Mouse (Mus musculus): ENCODE results near the gene Cacna1e. TPM values are rescaled to one million over a fixed set of nuclear protein-coding genes. Genes with fewer than 3 reads are reported as not detected.

The Cacna1e gene
- polyA plus RNA-seq, 1 experiment from 2014 or later: 2.3 TPM

DNA sequence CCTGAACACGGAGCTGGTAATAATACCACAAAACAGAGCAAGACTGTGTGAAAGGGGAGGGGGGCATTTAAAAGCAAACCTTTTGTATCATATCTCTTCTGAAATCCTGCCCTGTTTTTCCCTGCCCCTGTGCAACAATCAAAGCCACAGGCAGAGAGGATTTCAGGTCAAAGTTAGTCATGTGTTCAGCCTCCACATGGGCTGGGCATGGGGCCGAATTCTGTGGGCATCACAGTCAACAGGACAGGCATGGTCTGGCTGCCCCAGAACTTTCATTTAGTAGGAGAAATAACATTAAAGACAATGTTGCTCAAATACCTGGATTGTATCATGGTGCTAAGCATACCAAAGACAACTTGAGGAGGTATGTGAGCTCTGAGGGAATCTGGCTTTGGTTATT is 278.7 kb downstream of the Cacna1e start:
- 89% methylated on average over 2 of the region's 2 CpGs for WGBS
- no peaks in the 10 kb centered on the region for H3K27me3 ChIP-seq (ENCODE audit: control insufficient read depth, insufficient read depth, low read length)
- no peaks in the 10 kb centered on the region for H3K9me3 ChIP-seq (ENCODE audit: control insufficient read depth, low read depth, low read length)
- H3K27ac ChIP-seq (ENCODE audit: low read length): no peak overlapping the region
- no peak for ATAC-seq (ENCODE audit: insufficient number of reproducible peaks, insufficient read depth, low FRiP score, low read depth)
- H3K4me2 ChIP-seq (replicated peaks; ENCODE audit: low read depth, low read length): no peak overlapping the region
- H3K36me3 ChIP-seq (ENCODE audit: control insufficient read depth, insufficient read depth, low read length): no peaks in the 10 kb centered on the region
- no peak overlapping the region for H3K9ac ChIP-seq (replicated peaks; ENCODE audit: low read depth, low read length)
- no peaks in the 10 kb centered on the region for H3K4me1 ChIP-seq (ENCODE audit: control insufficient read depth, insufficient read depth, low read length)
- no peak overlapping the region for H3K4me3 ChIP-seq (ENCODE audit: low read depth, low read length)

DNA sequence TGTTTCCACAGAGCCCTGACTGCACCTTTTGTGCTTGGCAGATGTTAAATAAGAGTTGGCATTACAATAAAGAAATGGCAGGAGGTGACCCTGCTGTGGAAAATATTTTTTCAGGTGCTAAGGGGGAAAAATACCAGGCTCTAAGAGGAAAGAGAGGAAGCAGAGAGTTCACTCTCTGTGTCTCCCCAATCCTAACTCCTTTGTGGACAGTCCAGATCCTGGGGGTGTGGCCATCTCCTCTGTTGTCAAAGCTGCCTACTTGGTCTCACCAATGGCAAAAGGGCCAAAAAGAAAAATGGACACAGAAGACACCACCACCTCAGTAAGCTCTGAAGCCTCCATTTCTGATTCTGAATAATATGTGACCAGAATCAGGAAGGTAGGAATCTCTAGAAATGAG is 280.5 kb downstream of the Cacna1e start:
- Histone ChIP-seq H3K4me3 (ENCODE audit: low read depth, low read length) (no peak overlapping the region), H3K27ac (ENCODE audit: low read length) (no peak overlapping the region)
- no peak for ATAC-seq (ENCODE audit: insufficient number of reproducible peaks, insufficient read depth, low FRiP score, low read depth)

DNA sequence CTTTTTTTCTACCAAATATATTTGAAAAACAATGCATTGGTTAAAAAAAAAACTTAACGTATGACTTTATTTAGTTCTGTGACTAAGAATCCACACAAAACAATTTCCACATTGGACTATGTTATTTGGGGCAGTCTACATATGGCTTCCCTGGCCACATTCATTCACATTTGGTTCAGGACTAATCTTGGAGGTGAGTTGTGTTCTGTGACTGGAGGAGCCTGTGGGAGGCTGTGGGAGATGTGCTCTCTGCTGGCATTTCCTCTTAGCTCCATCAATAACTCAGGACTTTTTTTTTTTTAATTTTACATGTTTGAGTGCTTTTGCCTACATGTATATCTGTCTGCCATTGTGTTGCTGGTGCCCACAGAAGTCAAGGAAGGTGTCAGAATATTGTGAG is 281.8 kb downstream of the Cacna1e start:
- Histone ChIP-seq H3K9me3 (ENCODE audit: control insufficient read depth, low read depth, low read length) (no peaks in the 10 kb centered on the region), H3K9ac (replicated peaks; ENCODE audit: low read depth, low read length) (no peak overlapping the region), H3K36me3 (ENCODE audit: control insufficient read depth, insufficient read depth, low read length) (no peaks in the 10 kb centered on the region), H3K27me3 (ENCODE audit: control insufficient read depth, insufficient read depth, low read length) (no peaks in the 10 kb centered on the region), H3K4me1 (ENCODE audit: control insufficient read depth, insufficient read depth, low read length) (no peaks in the 10 kb centered on the region), H3K27ac (ENCODE audit: low read length) (no peak overlapping the region), H3K4me3 (ENCODE audit: low read depth, low read length) (no peak overlapping the region), H3K4me2 (replicated peaks; ENCODE audit: low read depth, low read length) (no peak overlapping the region)
- ATAC-seq (ENCODE audit: insufficient number of reproducible peaks, insufficient read depth, low FRiP score, low read depth): no peak
- 89% methylated on average over 1 of the region's 1 CpGs for WGBS

More for the DNA sequence above, 280.5 kb downstream of the Cacna1e start:
- Histone ChIP-seq H3K9me3 (ENCODE audit: control insufficient read depth, low read depth, low read length) (no peaks in the 10 kb centered on the region), H3K4me2 (replicated peaks; ENCODE audit: low read depth, low read length) (no peak overlapping the region), H3K4me1 (ENCODE audit: control insufficient read depth, insufficient read depth, low read length) (no peaks in the 10 kb centered on the region), H3K27me3 (ENCODE audit: control insufficient read depth, insufficient read depth, low read length) (no peaks in the 10 kb centered on the region), H3K9ac (replicated peaks; ENCODE audit: low read depth, low read length) (no peak overlapping the region), H3K36me3 (ENCODE audit: control insufficient read depth, insufficient read depth, low read length) (no peaks in the 10 kb centered on the region)

GRCm38 (mm10) chr1:154582516-154582915 is 301.8 kb downstream of the Cacna1e start:
- H3K9ac ChIP-seq (replicated peaks; ENCODE audit: low read depth, low read length): no peak overlapping the region
- no peaks in the 10 kb centered on the region for H3K4me1 ChIP-seq (ENCODE audit: control insufficient read depth, insufficient read depth, low read length)
- H3K4me3 ChIP-seq (ENCODE audit: low read depth, low read length): no peak overlapping the region
- no peaks in the 10 kb centered on the region for H3K36me3 ChIP-seq (ENCODE audit: control insufficient read depth, insufficient read depth, low read length)
- H3K27me3 ChIP-seq (ENCODE audit: control insufficient read depth, insufficient read depth, low read length): no peaks in the 10 kb centered on the region
- no peak overlapping the region for H3K4me2 ChIP-seq (replicated peaks; ENCODE audit: low read depth, low read length)
- H3K27ac ChIP-seq (ENCODE audit: low read length): no peak overlapping the region
- H3K9me3 ChIP-seq (ENCODE audit: control insufficient read depth, low read depth, low read length): no peaks in the 10 kb centered on the region
- ATAC-seq (ENCODE audit: insufficient number of reproducible peaks, insufficient read depth, low FRiP score, low read depth): no peak
- WGBS: 82% methylated on average over 3 of the region's 3 CpGs

- H3K4me1 ChIP-seq (ENCODE audit: control insufficient read depth, insufficient read depth, low read length): no peaks in the 10 kb centered on the region
- H3K27ac ChIP-seq (ENCODE audit: low read length): no peak overlapping the region
- ATAC-seq (ENCODE audit: insufficient number of reproducible peaks, insufficient read depth, low FRiP score, low read depth): no peak
- no peak overlapping the region for H3K4me2 ChIP-seq (replicated peaks; ENCODE audit: low read depth, low read length)
- no peaks in the 10 kb centered on the region for H3K27me3 ChIP-seq (ENCODE audit: control insufficient read depth, insufficient read depth, low read length)
- H3K36me3 ChIP-seq (ENCODE audit: control insufficient read depth, insufficient read depth, low read length): no peaks in the 10 kb centered on the region
- no peak overlapping the region for H3K9ac ChIP-seq (replicated peaks; ENCODE audit: low read depth, low read length)
- no peak overlapping the region for H3K4me3 ChIP-seq (ENCODE audit: low read depth, low read length)
- 79% methylated on average over 2 of the region's 2 CpGs for WGBS
- H3K9me3 ChIP-seq (ENCODE audit: control insufficient read depth, low read depth, low read length): no peaks in the 10 kb centered on the region
Observed at GRCm38 (mm10) chr1:154579929-154580328, 304.4 kb downstream of the Cacna1e start.

- H3K36me3 ChIP-seq (ENCODE audit: control insufficient read depth, insufficient read depth, low read length): no peaks in the 10 kb centered on the region
- no peak overlapping the region for H3K9ac ChIP-seq (replicated peaks; ENCODE audit: low read depth, low read length)
- no peak for ATAC-seq (ENCODE audit: insufficient number of reproducible peaks, insufficient read depth, low FRiP score, low read depth)
- H3K9me3 ChIP-seq (ENCODE audit: control insufficient read depth, low read depth, low read length): no peaks in the 10 kb centered on the region
- H3K4me3 ChIP-seq (ENCODE audit: low read depth, low read length): no peak overlapping the region
- H3K4me2 ChIP-seq (replicated peaks; ENCODE audit: low read depth, low read length): no peak overlapping the region
- no peak overlapping the region for H3K27ac ChIP-seq (ENCODE audit: low read length)
- 84% methylated on average over 4 of the region's 4 CpGs for WGBS
- no peaks in the 10 kb centered on the region for H3K27me3 ChIP-seq (ENCODE audit: control insufficient read depth, insufficient read depth, low read length)
- H3K4me1 ChIP-seq (ENCODE audit: control insufficient read depth, insufficient read depth, low read length): no peaks in the 10 kb centered on the region
Observed at GRCm38 (mm10) chr1:154578748-154579147, 305.6 kb downstream of the Cacna1e start.

GRCm38 (mm10) chr1:154576418-154576817 is 307.9 kb downstream of the Cacna1e start:
- no peak overlapping the region for H3K4me2 ChIP-seq (replicated peaks; ENCODE audit: low read depth, low read length)
- H3K36me3 ChIP-seq (ENCODE audit: control insufficient read depth, insufficient read depth, low read length): no peaks in the 10 kb centered on the region
- no peak overlapping the region for H3K4me3 ChIP-seq (ENCODE audit: low read depth, low read length)
- H3K4me1 ChIP-seq (ENCODE audit: control insufficient read depth, insufficient read depth, low read length): no peaks in the 10 kb centered on the region
- H3K9me3 ChIP-seq (ENCODE audit: control insufficient read depth, low read depth, low read length): no peaks in the 10 kb centered on the region
- H3K27me3 ChIP-seq (ENCODE audit: control insufficient read depth, insufficient read depth, low read length): no peaks in the 10 kb centered on the region
- H3K27ac ChIP-seq (ENCODE audit: low read length): no peak overlapping the region
- no peak for ATAC-seq (ENCODE audit: insufficient number of reproducible peaks, insufficient read depth, low FRiP score, low read depth)
- 59% methylated on average over 2 of the region's 2 CpGs for WGBS
- no peak overlapping the region for H3K9ac ChIP-seq (replicated peaks; ENCODE audit: low read depth, low read length)

DNA sequence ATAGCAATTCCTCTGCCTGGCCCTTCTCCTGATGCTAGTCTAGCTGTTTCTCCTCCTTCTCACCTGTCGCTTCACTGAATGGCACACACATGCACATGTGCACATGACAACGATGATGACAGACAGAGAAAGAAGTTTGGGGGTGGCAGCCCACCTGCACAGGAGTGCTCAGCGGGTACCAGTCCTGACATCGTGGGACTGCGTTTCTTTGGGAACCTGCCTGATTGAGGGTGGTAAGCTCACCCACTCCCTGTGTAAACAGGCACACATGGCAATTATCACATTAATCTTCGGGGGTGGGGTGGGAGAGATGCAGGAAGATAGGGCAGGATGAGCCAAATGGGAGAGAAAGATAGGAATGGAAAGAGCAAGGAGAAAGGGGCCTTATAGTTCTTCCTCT is 318.3 kb downstream of the Cacna1e start:
- H3K4me3 ChIP-seq (ENCODE audit: low read depth, low read length): no peak overlapping the region
- no peak overlapping the region for H3K4me2 ChIP-seq (replicated peaks; ENCODE audit: low read depth, low read length)
- H3K4me1 ChIP-seq (ENCODE audit: control insufficient read depth, insufficient read depth, low read length): no peaks in the 10 kb centered on the region
- 75% methylated on average over 6 of the region's 6 CpGs for WGBS
- H3K9ac ChIP-seq (replicated peaks; ENCODE audit: low read depth, low read length): no peak overlapping the region
- no peaks in the 10 kb centered on the region for H3K9me3 ChIP-seq (ENCODE audit: control insufficient read depth, low read depth, low read length)
- no peak for ATAC-seq (ENCODE audit: insufficient number of reproducible peaks, insufficient read depth, low FRiP score, low read depth)
- no peak overlapping the region for H3K27ac ChIP-seq (ENCODE audit: low read length)
- no peaks in the 10 kb centered on the region for H3K27me3 ChIP-seq (ENCODE audit: control insufficient read depth, insufficient read depth, low read length)
- no peaks in the 10 kb centered on the region for H3K36me3 ChIP-seq (ENCODE audit: control insufficient read depth, insufficient read depth, low read length)

DNA sequence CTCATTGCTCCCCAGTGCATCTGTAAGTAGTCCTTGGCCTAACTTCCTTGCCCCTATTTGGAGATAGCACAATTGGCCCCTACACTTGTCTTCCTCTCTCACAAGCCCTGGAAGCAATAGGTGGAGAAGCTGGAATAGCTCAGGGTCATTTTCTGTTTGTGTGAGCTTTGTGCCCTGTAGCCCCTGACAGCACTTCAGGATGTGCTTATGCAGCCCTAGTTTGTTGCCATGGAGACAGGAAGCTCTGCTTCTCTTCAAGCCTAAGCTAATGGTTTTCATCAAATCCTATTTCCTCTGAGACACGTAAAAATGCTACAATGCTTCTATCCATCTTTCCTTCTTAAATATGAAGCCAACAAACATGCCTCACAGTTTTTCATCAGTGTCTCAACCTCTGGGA is 328.5 kb downstream of the Cacna1e start:
- Histone ChIP-seq H3K36me3 (ENCODE audit: control insufficient read depth, insufficient read depth, low read length) (no peaks in the 10 kb centered on the region), H3K9me3 (ENCODE audit: control insufficient read depth, low read depth, low read length) (no peaks in the 10 kb centered on the region), H3K27ac (ENCODE audit: low read length) (no peak overlapping the region), H3K27me3 (ENCODE audit: control insufficient read depth, insufficient read depth, low read length) (no peaks in the 10 kb centered on the region), H3K4me3 (ENCODE audit: low read depth, low read length) (no peak overlapping the region), H3K9ac (replicated peaks; ENCODE audit: low read depth, low read length) (no peak overlapping the region), H3K4me2 (replicated peaks; ENCODE audit: low read depth, low read length) (no peak overlapping the region), H3K4me1 (ENCODE audit: control insufficient read depth, insufficient read depth, low read length) (no peaks in the 10 kb centered on the region)
- WGBS: 29% methylated on average over 1 of the region's 1 CpGs
- ATAC-seq (ENCODE audit: insufficient number of reproducible peaks, insufficient read depth, low FRiP score, low read depth): peak; percentile 49; the same call in 1 of the 2 replicates
